Mouse (Mus musculus) myocyte (in vitro differentiated cells): ENCODE results near the gene Rpa2.

ENCODE experiments used
- CEBPB ChIP-seq: IDR thresholded peaks from 2 replicates; pipeline ENCODE4 v1.6.1; 2011; ENCODE audit warnings: mild to moderate bottlenecking, moderate library complexity; ENCODE audit not compliant: poor library complexity, insufficient read depth, severe bottlenecking
- E2F4 ChIP-seq: IDR thresholded peaks from one replicate; pipeline ENCODE4 v1.6.1; 2011; ENCODE audit warnings: mild to moderate bottlenecking, control low read depth, moderate library complexity; ENCODE audit not compliant: insufficient read depth
- MAX ChIP-seq: IDR thresholded peaks from one replicate; pipeline ENCODE4 v1.6.1; 2011; ENCODE audit warnings: low read depth, mild to moderate bottlenecking, control low read depth
- MYOD1 ChIP-seq, 3 experiments: IDR thresholded peaks; one replicate each; pipeline ENCODE4 v1.6.1; 2011; ENCODE audit warnings: control low read depth in 2 of 3, low read depth in 2 of 3, mild to moderate bottlenecking in 2 of 3, moderate library complexity in 1 of 3; ENCODE audit not compliant: insufficient read length in 2 of 3, control insufficient read depth in 1 of 3
- POLR2A ChIP-seq: IDR thresholded peaks from one replicate; pipeline ENCODE4 v1.6.1; 2011; ENCODE audit warnings: low read depth, mild to moderate bottlenecking, control low read depth, moderate library complexity; ENCODE audit not compliant: insufficient read length
- POLR2AphosphoS2 ChIP-seq: IDR thresholded peaks from one replicate; pipeline ENCODE4 v1.6.1; 2011; ENCODE audit warnings: low read depth, control low read depth; ENCODE audit not compliant: insufficient read length
- TCF3 ChIP-seq: IDR thresholded peaks from one replicate; pipeline ENCODE4 v1.6.1; 2011; ENCODE audit warnings: low read depth, control low read depth; ENCODE audit not compliant: insufficient read length
- USF1 ChIP-seq: IDR thresholded peaks from one replicate; pipeline ENCODE4 v1.6.1; 2011; ENCODE audit warnings: low read depth, mild to moderate bottlenecking, control low read depth, moderate library complexity

DNA sequence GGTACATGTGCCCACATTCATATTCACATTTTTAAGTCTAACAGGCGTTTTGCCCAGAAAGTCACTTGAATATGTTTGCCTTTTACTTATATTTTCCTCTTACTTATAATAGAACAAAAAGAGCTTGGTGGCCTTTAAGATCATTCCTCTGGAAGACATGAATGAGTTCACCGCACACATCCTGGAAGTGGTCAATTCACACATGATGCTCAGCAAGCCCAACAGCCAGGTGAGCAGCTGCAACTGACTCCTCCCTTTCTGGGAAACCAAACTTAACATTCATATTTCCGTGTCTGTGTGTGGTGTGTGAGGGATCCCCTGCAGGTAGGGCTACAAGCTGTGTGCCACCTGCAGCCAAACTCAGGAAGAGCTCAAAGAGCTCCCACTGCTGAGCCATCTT, 6.8 kb downstream of the Rpa2 start:
- TF ChIP-seq MYOD1 (IDR thresholded peaks at IDR 0.05; ENCODE audit: control insufficient read depth in 1 of 3, insufficient read length in 2 of 3, low read depth in 2 of 3) (no peak), POLR2A (no peak), CEBPB (no peak), POLR2AphosphoS2 (no peak), MAX (no peak), TCF3 (no peak), E2F4 (no peak), USF1 (no peak)
